Mouse (Mus musculus): ENCODE measurements around the gene Ccdc92b. TPM values are rescaled to one million over a fixed set of nuclear protein-coding genes. Genes with fewer than 3 reads are reported as not detected.

Ccdc92b gene
- polyA plus RNA-seq (2014; fragmentation: Illumina TruSeq; extraction: RNeasy Lipid Tissue Mini Kit (QIAGEN cat#74804); ENCODE audit: low read depth, low replicate concordance): 0.45 TPM

DNA sequence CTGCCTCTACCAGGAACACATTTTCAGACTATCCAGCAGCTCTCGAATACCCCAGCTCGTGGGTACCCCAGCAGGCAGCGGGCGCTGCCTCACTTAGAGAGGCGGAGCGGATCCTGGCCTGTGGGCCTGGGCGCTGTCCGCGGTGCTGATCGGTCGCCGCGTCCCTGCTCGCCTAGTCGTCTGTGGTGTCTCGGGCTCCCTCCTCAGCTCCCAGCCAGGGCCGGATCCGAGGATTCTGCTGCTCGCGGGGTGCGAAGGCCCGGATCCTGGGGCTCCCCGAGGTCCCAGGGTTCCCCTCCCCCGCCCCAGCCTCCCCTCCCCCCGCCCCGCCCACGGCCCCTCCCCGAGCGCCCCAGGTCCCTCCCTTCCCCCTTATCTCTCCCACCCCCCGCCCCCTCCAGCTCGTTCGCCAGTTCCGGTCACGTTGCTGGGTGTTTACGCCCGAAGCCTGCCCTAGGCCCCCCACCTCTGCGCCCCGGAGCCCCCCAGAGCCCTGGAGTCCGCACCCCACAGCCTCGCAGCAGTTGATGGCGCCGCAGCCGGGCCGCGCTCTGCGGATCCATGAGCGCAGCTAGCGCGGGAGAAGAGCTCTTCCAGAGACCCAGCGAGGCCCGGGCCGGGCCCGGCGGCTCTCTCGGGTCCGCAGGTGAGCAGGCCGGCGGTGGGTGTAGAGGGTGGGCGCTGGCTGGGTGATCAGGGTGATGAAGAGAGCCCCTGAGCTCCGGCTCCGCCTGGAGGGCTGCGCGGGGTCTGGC lies at the start of gene Ccdc92b:
Gene Ccdc92b, plus strand, starts transcription at position 405 of the 755 bp plus-strand sequence.

DNA sequence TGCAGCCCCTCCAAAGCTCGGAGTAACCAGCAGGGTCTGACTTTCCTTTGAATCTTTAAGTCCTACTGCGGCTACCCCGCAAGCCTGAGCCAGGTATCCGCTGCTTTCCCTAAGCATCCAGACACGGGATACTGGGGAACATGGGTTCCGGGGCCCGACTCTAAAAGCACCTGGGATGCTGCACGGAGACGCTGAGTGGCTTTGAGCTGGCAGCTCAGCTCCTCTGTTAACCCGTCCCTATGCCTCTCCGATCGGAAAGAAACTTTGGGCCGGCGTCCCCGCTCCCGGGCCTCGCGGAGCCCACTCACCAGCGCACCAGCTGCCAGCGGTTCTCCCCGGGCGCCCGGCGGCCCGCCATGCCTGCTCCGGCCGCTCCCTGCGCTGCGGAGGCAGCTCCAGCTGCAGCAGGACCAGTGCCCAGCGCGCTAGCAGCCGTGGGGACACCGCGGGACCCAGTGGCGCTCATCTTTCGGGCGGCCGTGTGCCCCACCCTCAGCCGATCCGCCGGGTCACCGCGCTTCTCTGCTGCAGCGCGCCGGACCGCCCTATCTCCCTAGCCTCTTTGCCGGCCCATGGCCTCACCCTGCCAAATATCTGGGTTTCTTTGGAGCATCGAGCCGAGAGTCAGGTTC lies 8.7 kb upstream of the Ccdc92b start, which contains the start of gene Rap1gap2:
Gene Rap1gap2, minus strand, starts transcription at position 371 of the 632 bp plus-strand sequence.

GRCm38 (mm10) chr11:74649095-74649646 lies 29.8 kb downstream of the Ccdc92b start, which contains the start of gene Cluh:
Gene Cluh (plus strand): TSS chr11:74649495.

Other genes with a start within 250 kb of the Ccdc92b start
- 0.62 TPM for gene Rap1gap2, start 8.7 kb upstream of the Ccdc92b start, polyA plus RNA-seq (2014; fragmentation: Illumina TruSeq; extraction: RNeasy Lipid Tissue Mini Kit (QIAGEN cat#74804); ENCODE audit: low read depth, low replicate concordance)
- gene Cluh, start 29.9 kb downstream of the Ccdc92b start, polyA plus RNA-seq (2014; fragmentation: Illumina TruSeq; extraction: RNeasy Lipid Tissue Mini Kit (QIAGEN cat#74804); ENCODE audit: low read depth, low replicate concordance): 6.2 TPM
- 1,245 TPM for gene Pafah1b1, start 105.1 kb downstream of the Ccdc92b start, polyA plus RNA-seq (2014; fragmentation: Illumina TruSeq; extraction: RNeasy Lipid Tissue Mini Kit (QIAGEN cat#74804); ENCODE audit: low read depth, low replicate concordance)
- gene Mettl16, start 151.2 kb downstream of the Ccdc92b start, polyA plus RNA-seq (2014; fragmentation: Illumina TruSeq; extraction: RNeasy Lipid Tissue Mini Kit (QIAGEN cat#74804); ENCODE audit: low read depth, low replicate concordance): 25.9 TPM
- gene Mnt, start 211.3 kb downstream of the Ccdc92b start, polyA plus RNA-seq (2014; fragmentation: Illumina TruSeq; extraction: RNeasy Lipid Tissue Mini Kit (QIAGEN cat#74804); ENCODE audit: low read depth, low replicate concordance): 3.6 TPM